Mouse (Mus musculus) erythroblast, embryonic 14.5 days (primary cell): ENCODE data around the gene Kcnn1.

Experiments used
- GATA1 ChIP-seq: IDR thresholded peaks from 2 replicates; pipeline ENCODE4 v1.6.1; 2012; ENCODE audit warnings: low read length, inconsistent platforms, mixed read lengths
- TAL1 ChIP-seq: IDR thresholded peaks from 3 replicates; pipeline ENCODE4 v1.6.1; 2012; ENCODE audit warnings: low read length, inconsistent platforms, mixed read lengths

DNA sequence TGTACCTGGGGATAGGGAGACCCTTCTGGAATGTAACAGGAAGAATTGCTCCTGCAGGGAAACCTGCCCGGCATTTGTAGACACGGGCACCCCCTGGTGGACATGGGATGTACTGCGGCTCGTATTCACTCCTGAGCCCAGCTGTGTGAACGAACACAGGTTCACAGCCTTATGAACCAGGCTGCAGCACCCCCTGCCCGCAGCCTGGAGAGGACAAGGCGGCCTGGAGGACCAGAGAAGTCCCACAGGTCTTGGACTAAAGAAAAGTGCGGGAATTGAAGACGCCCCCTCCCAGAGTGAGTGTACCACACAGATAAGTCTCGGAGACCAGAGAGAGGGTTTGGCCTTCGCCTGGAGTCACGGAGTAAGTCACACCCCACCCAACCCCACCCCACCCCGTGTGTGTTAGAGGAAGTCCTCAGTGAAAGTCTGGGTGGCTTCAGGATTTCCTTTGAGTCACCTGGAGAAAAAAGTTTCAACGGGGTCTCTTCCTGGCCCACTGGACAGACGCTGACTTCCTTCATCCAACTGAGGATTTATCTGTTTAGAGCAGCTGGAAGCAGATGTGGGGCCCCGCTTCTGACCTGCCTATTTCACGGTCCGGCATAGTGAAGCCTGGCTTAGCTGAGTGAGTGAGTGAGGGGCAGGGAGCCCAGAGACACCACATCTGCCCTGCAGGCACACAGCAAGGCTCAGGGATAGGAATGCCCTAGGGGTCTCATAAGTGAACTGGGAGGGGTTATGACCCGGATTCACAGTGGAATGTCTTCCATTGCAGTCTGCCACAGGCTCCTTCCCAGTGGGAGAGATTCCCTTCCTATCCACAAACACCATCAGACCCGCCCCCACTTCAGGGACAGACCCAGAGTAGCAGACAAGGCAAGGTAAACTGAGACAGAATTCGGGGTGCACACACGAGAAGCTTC lies 21.6 kb downstream of the Kcnn1 start:
- TF ChIP-seq GATA1: no peak
- TF ChIP-seq TAL1: no peak
